Mouse (Mus musculus) urinary bladder, postnatal 25 days (tissue): ENCODE results near the gene Nfix.

Source experiments
- DNase-seq: peaks from one replicate; pipeline ENCODE4 v3.0.0; 2022; ENCODE audit warnings: low spot score

The Nfix gene

DNA sequence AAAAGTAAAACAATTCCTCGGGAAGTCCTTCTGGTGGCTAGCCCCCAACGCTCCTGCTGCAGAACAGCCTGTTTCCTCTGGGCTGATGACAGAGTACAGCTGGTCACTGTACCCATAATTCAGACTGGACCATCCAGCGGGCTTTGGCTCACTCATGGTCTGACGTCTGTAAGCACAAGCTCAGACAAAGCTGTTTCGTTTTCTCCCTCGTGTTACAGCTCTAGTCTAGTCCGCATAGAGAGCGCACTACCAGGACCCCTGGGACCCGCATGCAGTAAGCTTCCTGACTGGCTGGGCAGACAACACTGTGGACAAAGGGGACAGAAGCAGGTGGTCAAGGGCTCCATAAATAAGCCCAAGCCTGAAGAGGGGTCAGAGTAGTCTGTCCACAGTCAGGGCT lies 33.7 kb downstream of the Nfix start:
- no peak for DNase-seq

DNA sequence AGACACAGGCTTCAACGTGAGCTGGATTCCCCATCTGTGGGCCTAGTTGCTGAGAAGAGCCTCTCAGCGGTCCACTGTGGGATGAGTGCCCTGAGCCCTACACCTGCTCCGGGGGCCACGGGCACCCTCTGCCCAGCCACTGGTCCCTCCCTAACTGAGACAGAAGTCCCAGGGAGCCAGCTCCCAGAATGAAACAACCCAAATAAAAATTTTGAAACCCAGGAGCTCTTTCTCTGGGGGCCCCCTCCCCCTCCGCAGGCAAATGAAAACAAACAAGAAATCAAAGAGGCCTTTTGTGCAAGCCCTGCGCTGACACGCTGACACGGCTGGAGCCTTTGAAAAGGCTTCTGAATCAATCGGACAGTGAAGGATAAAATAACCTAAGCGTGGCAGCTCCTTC lies 34.5 kb downstream of the Nfix start:
- no peak for DNase-seq

DNA sequence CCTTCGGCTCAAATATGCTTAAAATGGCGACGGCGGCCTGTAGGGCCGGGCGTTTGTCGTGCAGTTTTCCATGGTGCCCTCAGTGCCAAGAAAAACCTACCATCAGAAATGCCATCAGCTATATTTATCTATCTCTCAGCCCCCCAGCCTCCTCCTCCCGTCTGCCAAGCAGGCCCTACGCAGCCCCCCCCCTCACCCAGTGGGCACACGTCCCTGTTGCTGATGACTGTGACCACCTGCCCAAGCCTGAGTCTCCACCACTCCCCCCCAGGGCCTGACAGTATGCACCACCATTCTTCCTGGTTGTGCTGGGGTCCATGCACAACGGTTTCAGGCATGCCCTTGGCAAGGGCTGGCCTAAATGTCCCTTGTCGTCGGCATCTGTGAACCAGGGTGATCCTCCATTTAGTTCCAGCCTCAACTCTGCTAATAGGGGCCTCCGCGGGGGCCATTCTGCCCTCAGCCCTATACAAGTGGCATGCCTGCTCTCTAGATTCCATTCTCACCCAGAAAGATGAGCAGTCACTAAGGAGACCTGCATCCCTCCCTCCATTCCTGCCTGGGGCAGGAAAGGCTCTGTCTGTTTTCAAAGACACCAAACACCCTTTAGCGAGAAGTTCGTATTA lies 35.2 kb downstream of the Nfix start:
- no peak for DNase-seq

DNA sequence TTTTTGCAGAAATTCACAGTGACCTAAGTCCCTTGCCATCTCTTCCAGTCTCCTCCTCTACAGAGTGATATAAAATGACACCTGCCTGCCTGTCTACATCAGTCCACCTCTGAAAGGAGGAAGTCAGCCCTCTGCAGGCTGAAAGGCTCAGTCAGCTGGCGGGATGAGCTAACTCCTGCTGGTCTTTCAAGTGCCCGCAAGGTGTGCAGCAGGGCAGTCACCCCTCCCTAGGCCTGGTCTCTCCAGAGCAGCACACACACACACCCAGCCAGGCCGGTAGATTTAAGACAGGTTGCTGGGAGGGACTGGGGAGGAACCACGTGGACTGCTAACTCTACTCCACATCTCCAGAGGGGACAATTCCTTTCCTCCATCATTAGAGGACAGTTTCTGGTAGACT lies 36.0 kb downstream of the Nfix start:
- DNase-seq, result no peak

GRCm38 (mm10) chr8:84760901-84761300 lies 39.2 kb downstream of the Nfix start:
- no peak for DNase-seq

- DNase-seq, result no peak
These were observed 39.7 kb downstream of the Nfix start for GRCm38 (mm10) chr8:84760405-84760805.

DNA sequence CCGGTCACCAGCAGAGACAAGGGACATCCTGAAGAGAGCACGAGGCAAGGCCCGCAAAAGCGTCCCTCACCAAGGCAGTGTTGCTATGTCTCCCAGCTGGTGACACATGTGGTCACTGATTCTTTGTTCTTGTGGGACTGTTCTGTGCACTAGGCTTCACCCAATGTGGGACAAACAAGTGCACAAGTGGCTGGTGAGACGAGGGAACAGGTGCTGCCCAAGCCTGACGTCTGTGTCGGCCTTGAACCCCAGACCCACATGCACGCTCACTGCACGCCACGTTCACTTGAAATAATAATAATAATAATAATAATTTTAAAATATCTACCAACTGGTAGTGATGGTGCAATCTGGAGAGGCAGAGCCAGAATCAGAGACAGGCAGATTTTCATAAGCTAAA lies 40.4 kb downstream of the Nfix start:
- DNase-seq, result no peak

GRCm38 (mm10) chr8:84759126-84759525 lies 41.0 kb downstream of the Nfix start:
- DNase-seq, result no peak

DNA sequence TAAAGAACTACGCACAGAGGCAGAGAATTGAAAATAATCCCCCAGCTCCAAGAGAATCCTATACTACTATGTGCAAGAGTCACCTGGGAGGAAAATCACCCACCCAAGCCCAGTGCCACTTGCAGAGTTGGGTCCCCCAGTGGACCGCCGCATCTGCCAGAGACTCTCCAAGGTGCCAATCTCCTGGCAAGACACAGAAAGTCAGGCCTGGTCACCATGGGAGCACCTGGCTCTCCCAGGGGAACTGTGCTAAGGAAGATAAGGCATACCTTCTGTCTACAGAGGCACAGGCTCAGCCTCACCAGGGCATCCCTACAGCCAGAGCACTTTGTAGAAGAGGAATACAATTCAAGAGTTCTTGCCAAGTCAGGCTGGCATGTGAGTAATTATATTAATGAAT lies 41.8 kb downstream of the Nfix start:
- DNase-seq, result no peak

DNA sequence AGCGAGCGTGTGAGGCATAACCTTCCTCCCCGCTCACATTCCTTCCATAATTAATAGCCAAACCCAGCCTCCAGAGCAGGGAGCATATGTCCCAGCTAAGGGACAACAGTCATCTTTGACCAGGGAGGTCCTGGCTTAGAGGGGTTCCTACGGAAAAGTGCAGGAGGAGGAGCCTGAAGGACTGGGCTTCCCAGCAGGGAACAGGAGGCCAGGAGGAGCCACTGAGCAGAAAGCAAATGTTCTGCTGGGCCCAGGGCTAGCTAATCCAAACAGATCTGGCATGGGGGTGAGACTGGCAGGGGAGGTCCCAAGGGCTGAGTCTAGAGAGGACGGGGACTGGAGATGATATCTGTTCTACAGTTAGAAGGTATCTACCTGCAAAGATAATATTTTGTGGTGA lies 42.6 kb downstream of the Nfix start:
- DNase-seq, result no peak

DNA sequence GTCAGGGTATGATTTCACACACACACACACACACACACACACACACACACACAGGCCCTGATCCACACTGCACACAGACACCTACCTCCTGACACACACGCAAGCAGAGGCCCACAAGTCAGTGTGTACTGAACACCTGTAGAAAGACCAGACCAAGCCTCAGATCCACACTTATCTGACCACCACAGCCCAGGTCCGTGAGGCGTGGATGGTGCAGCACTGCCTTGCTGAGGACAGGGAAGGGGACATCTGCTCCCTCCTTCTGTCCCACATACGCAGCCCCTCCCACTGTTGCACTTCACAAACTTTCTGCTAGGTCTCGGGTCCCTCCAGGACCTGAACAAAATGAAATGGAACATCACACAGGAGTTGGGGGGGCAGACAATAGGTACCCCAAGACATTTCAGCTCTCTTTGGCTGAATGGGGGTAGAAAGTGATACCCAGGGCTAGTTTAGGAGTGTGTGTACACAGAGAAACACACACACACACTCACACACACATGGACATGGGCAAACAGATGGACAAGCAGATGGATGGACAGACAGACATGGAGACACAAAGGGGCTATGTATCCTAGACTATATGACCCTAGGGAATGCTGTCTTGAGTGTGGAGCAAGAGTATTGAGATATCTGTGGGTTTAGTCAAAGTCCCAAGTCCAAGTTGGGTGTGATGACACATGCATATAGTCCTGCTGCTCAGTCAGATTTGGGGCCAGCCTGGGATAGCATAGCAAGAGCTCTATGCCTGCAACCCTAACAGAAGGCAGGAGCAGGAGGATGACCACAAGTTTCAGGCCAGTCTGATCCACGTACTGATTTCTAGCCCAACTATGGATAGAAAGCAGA lies 47.2 kb downstream of the Nfix start:
- DNase-seq, result no peak

GRCm38 (mm10) chr8:84749519-84749918 lies 50.6 kb downstream of the Nfix start:
- no peak for DNase-seq

DNA sequence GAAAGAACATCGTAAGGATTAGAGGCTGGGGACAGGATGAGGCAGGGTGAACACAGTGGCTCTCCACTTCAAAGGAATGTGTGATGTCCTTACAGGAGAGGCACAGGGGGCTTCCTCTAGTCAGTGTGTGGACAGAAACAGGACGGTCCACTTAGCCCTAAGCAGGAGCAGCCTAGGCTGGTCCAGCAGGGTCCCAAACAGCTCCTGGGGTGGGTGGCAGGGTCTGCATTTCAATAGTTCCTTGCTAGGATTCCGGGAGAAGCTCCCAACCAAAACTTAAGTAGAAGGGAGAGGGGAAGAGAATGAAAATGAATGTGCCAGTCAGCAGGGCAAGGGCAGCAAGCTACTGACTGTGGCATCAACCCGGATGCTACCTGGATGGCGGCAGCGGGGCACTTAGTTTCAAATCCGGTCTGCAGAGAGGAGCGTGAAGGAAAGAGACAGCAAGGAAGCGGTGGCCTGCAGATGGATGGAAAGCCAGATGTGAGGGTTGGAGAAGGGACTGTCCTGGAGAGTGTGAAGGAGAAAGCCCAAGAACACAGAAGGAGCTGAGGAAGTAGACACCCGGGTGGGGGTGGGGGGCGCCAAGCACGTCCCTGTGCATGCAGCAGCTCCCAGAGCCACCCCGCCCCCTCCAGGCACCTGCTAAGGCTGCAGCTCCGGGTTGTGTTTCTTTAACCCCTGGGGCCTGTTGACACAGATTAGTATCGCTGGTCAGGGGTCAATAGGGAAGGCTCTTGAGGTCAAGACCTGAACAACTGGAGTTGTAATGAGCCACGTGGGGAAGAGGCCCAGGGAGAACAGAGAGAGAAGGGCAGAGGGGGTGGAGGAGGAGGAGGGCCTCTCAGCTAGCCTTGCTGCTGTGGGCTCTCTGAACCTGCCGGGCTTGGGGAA lies 54.9 kb downstream of the Nfix start:
- DNase-seq, result no peak

DNA sequence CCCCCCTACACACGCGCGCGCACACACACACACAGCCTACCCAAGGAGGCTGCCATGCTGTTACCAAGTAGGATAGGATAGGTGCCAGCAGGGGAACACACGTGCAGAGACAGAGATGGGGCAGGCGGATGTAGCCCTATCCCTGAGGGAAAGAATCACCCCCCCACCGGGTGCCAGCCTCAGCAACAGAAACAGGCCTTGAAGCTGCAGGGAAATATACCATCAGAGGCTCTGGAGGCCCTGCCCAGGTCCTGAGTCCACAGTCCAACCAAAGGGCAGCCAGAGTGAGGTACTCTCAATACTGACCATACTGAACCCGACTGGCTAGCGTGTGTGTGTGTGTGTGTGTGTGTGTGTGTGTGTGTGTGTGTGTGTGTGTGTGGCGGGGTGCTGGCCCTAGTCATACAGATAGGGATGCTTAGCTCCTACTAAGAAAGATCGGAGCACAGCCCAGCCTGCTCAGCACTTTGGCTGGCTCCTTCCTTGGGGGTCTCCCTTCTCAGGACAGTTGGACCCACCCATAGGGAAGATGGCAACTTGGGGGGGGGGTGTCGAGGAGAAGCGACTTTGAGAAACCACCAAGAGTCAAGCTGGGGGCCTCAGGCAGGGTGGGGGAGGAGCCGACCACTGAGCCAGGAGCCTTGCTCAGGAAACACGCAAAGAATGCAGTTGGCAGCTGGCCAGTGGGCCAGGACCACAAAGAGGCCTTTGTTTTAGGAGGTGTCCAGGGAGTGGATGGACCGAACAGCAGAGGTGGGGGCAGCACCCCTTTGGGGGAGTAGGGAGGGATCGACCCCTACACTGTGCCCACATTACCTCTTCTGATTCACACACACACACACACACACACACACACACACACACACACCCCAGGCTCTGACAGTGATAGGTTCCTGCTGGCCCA lies 56.4 kb downstream of the Nfix start:
- DNase-seq, result peak; percentile 66

DNA sequence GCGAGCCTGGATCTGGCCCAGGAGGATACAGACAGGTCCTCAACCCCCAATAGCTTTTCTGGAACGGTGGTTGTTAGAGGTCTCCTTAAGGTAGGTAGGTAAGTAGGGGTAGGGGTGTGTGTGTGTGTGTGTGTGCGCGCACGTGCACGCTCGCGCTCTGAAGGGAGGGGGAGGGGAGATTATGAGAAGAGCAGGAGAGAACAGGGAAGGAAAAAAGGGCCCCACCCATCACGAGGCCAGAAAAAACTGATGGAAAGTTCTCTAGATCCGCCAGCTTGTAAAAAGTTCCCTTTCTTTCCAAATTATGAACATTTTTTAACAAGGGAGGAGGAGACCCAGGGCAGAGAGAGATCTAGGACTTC lies 57.1 kb downstream of the Nfix start:
- no peak for DNase-seq

DNA sequence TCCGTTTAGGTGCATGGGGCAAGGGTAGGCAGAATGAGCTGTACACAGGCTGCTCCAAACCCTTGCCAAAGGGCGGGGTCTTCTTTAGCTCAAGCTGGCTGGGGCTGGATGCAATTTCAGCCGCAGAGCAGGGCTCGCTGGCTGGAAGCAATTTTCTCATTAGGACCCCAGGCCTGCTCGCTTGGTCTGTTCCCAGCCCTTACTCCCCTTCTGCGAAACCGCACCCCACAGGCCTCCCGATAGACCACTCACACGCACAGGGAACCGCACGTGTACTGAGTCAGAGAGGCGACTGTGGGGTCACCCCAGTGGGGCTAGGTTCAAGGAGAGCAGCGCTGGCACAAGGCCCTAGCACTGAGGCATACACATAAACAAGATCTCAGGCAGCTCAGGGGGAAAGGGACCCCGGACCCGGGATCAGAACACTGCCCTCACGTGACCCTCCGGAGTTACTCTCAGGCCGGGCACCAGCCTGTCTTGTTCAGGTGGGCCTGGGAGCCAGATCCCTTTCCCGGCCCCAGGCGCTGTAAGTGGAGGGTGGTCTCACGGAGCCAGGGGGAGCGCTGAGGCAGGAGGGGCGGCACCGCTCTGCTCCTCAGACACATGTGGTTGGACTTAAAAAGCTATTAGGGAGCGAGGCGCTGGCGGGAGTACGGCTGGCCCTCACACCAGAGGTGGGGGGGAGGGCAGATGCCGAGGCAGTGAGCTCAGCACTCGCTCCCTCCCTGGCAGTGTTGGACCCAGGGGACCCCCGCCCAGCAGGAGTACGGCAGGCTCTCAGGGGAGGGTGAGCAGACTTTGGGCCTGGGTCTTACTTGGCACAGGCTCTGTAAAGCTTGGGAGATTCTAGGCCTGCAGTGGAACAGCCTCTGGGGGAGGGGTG lies 57.7 kb downstream of the Nfix start:
- peak; percentile 57 for DNase-seq

DNA sequence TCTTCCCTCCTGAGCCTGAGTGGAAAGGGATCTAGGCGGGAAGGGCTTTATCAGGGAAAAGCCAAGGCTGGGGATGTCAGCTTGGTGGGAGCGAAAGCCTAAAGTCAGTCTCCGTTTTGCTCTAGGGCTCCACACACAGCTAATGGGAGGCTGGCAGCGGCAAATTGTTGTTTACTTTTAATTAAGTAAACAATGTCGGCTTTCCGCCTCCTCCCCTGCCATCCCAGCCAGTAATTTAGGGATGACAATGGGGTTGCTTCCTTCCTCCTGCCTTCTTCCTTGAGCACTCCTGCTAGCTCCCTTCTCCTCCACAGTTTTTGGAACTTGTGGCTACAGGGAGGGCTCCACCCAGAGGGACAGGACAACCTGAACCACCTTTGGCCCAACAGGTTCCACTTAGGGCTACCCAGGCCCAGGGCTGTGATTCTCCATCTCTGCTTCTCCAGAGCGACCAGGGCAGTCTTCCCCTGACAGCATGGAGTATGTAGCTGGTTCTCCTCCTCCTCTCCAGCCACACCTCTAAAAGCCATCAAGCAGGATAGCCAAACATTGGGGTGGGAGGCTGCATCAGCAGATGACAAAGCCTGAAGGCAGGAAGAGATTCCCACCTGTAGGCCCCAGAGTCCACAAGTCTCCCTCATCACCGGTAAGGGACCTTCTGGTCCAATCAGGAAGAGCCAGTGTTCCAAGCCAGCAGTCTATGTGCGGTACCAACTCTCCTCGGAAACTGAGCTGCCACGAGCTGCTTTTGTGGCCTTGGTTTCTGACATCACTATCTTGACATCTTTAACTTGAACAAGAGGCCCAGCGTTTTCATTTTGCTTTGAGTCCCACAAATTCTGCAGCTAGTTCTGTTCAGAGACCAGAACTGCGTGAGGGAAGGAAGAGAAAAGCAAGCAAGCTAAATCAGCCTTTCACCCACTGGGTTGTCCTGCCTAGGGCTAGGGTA lies 59.0 kb downstream of the Nfix start:
- no peak for DNase-seq

GRCm38 (mm10) chr8:84739401-84739742 lies 60.8 kb downstream of the Nfix start:
- no peak for DNase-seq

- no peak for DNase-seq
These were observed 61.3 kb downstream of the Nfix start for GRCm38 (mm10) chr8:84738715-84739400.
